Mouse (Mus musculus): Measurements from ENCODE around the gene Tmem210. TPM values are rescaled to one million over a fixed set of nuclear protein-coding genes. Genes with fewer than 3 reads are reported as not detected.
A peak's percentile ranks its signal among the peaks of the same experiment; 100 is the strongest.

The Tmem210 gene
- total RNA-seq, 2 experiments from 2014 or later = not detected

- no peak for DNase-seq
Observed at GRCm38 (mm10) chr2:25265897-25266656, 21.9 kb upstream of the Tmem210 start.

- peak; percentile 67 for DNase-seq
Observed at GRCm38 (mm10) chr2:25266720-25267119, 21.2 kb upstream of the Tmem210 start.

- no peak for DNase-seq
Observed at GRCm38 (mm10) chr2:25267241-25267640, 20.7 kb upstream of the Tmem210 start.

GRCm38 (mm10) chr2:25267746-25268309 lies 20.1 kb upstream of the Tmem210 start:
- no peak for DNase-seq

- DNase-seq = peak; percentile 99
Observed at GRCm38 (mm10) chr2:25271827-25272511, 16.0 kb upstream of the Tmem210 start, which contains the start of the genes Ssna1 and Anapc2. Gene Ssna1, minus strand, starts transcription at chr2:25272438. Gene Anapc2, plus strand, starts transcription at chr2:25272478.

GRCm38 (mm10) chr2:25272515-25272914 lies 15.4 kb upstream of the Tmem210 start:
- no peak for DNase-seq

GRCm38 (mm10) chr2:25273010-25273409 lies 14.9 kb upstream of the Tmem210 start:
- no peak for DNase-seq

- DNase-seq = peak; percentile 87
Observed at GRCm38 (mm10) chr2:25278928-25279882, 8.7 kb upstream of the Tmem210 start.

GRCm38 (mm10) chr2:25285551-25285950 lies 2.4 kb upstream of the Tmem210 start:
- DNase-seq = no peak

GRCm38 (mm10) chr2:25286314-25286713 lies 1.6 kb upstream of the Tmem210 start:
- no peak for DNase-seq

- DNase-seq = no peak
Observed at GRCm38 (mm10) chr2:25286837-25287636, 908 bp upstream of the Tmem210 start.

GRCm38 (mm10) chr2:25288734-25289345 lies 895 bp downstream of the Tmem210 start:
- DNase-seq = no peak

GRCm38 (mm10) chr2:25289651-25290050 lies 1.7 kb downstream of the Tmem210 start, which contains the start of gene Lrrc26:
Gene Lrrc26, plus strand, starts transcription at chr2:25289915.
- peak; percentile 68 for DNase-seq

- DNase-seq = peak; percentile 67
Observed at GRCm38 (mm10) chr2:25290101-25290815, 2.3 kb downstream of the Tmem210 start.

- no peak for DNase-seq
Observed at GRCm38 (mm10) chr2:25290816-25291130, 2.8 kb downstream of the Tmem210 start.

GRCm38 (mm10) chr2:25291184-25292053 lies 3.5 kb downstream of the Tmem210 start:
- peak; percentile 22 for DNase-seq

- no peak for DNase-seq
Observed at GRCm38 (mm10) chr2:25292054-25292544, 4.2 kb downstream of the Tmem210 start.

- peak; percentile 87 for DNase-seq
Observed at GRCm38 (mm10) chr2:25292856-25293255, 4.9 kb downstream of the Tmem210 start.

GRCm38 (mm10) chr2:25293706-25294105 lies 5.8 kb downstream of the Tmem210 start:
- DNase-seq = no peak
